Mouse (Mus musculus): ENCODE results near the gene Gm4763. TPM values are rescaled to one million over a fixed set of nuclear protein-coding genes. Genes with fewer than 3 reads are reported as not detected.
"Not testable (repeated sequence)": the region's sequence is repeated elsewhere in the genome, so short reads cannot be mapped to it uniquely, and the experiment has no call there.

The Gm4763 gene
- polyA plus RNA-seq, 1 experiment from 2014 or later: not detected

DNA sequence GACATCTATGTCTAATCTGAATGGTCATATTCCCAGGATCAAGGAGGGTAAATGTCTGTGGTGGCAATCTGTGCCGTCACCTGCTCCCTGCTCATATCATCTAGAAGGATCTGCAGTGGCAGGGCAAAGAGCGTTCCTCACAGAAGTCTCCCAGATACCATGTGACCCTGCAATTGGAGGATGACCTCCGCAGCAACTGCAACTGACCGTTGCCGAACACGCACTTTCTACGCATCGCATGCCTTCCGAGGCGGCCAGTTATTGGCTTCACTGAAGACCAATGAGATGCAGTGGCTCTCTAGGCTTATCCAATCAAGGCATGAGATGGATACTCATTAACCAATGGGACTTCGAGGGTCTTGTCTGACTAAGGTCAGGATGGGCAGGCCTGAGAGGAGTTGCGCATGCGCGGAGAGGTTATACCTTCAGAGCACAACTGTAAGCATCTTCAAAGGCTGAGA, 17.8 kb downstream of the Gm4763 start, which contains the start of gene BC049730:
Gene BC049730 (plus strand): TSS at position 411 of the 461 bp plus-strand sequence.
- Histone ChIP-seq H3K9me3 (ENCODE audit: control insufficient read depth) (no peaks in the 10 kb centered on the region), H3K36me3 (ENCODE audit: control insufficient read depth, insufficient read depth) (no peaks in the 10 kb centered on the region), H3K4me3 (ENCODE audit: low read depth, low read length) (no peak within 1 kb of the TSS), H3K9ac (ENCODE audit: low read depth, low read length) (no peak within 1 kb of the TSS), H3K27ac (ENCODE audit: low read depth, low read length) (no peak within 1 kb of the TSS), H3K4me2 (replicated peaks; ENCODE audit: low read depth) (no peak within 1 kb of the TSS), H3K4me1 (replicated peaks; ENCODE audit: control insufficient read depth, insufficient read depth, low read length) (no peaks in the 10 kb centered on the region), H3K27me3 (replicated peaks; ENCODE audit: control insufficient read depth, insufficient read depth, low read length) (no peaks in the 10 kb centered on the region)
- no peak for TF ChIP-seq CTCF (IDR thresholded peaks at IDR 0.05; ENCODE audit: low read depth)
- ATAC-seq: no peak
- 90% methylated on average over 14 of the region's 14 CpGs for WGBS

DNA sequence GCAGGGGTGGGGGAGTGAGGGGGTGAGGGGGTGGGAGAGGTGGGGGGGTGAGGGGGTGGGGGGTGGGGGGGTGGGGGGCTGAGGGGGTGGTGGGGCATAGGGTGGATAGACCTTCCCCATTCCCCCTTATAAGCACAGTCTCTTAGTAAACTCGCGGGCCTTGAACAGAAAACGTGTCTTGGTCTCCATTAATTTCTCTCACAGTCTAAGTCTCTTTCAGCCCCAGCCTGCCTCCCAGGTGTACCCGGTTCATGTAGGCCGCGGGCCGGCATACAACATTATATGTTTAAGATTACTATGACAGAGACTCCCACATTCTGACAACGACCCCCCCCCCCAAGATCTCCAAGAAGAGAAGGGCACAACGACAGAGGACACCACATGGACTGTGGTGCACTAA, 23.9 kb downstream of the Gm4763 start:
- not testable (repeated sequence) for H3K4me1 ChIP-seq (replicated peaks; ENCODE audit: control insufficient read depth, insufficient read depth, low read length); ATAC-seq
- WGBS: 66% methylated on average over 9 of the region's 9 CpGs

GRCm38 (mm10) chr7:24697891-24698290, 28.8 kb downstream of the Gm4763 start:
- not testable (repeated sequence) for H3K4me3 ChIP-seq (ENCODE audit: low read depth, low read length); H3K4me2 ChIP-seq (replicated peaks; ENCODE audit: low read depth); H3K36me3 ChIP-seq (ENCODE audit: control insufficient read depth, insufficient read depth); H3K4me1 ChIP-seq (replicated peaks; ENCODE audit: control insufficient read depth, insufficient read depth, low read length); H3K27ac ChIP-seq (ENCODE audit: low read depth, low read length); H3K9me3 ChIP-seq (ENCODE audit: control insufficient read depth); H3K9ac ChIP-seq (ENCODE audit: low read depth, low read length); H3K27me3 ChIP-seq (replicated peaks; ENCODE audit: control insufficient read depth, insufficient read depth, low read length); ATAC-seq
- 92% methylated on average over 4 of the region's 4 CpGs for WGBS

More for the DNA sequence above, 23.9 kb downstream of the Gm4763 start:
- not testable (repeated sequence) for H3K36me3 ChIP-seq (ENCODE audit: control insufficient read depth, insufficient read depth); H3K27me3 ChIP-seq (replicated peaks; ENCODE audit: control insufficient read depth, insufficient read depth, low read length); H3K4me2 ChIP-seq (replicated peaks; ENCODE audit: low read depth); H3K4me3 ChIP-seq (ENCODE audit: low read depth, low read length); H3K9me3 ChIP-seq (ENCODE audit: control insufficient read depth); H3K9ac ChIP-seq (ENCODE audit: low read depth, low read length); H3K27ac ChIP-seq (ENCODE audit: low read depth, low read length)

DNA sequence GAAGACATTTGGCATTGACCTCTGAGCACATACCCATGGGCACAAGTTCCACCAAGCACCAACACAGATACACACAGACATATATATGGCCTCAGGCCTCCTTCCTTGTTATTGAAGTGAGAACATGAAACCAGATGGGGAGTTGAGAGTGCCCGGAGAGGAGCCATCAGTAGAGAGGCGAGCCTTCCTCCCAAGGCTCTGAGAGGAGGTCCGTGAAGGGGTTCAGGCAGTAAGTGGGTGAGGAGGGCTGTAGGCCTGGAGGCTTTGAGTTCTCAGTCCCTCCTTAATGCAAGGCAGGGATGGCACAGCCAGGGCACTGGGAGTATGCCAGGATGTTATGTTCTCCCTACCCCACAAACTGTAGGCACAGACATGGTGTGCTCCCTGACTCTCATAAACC, 34.0 kb downstream of the Gm4763 start:
- H3K36me3 ChIP-seq (ENCODE audit: control insufficient read depth, insufficient read depth); H3K27ac ChIP-seq (ENCODE audit: low read depth, low read length): not testable (repeated sequence)
- 81% methylated on average over 3 of the region's 3 CpGs for WGBS

DNA sequence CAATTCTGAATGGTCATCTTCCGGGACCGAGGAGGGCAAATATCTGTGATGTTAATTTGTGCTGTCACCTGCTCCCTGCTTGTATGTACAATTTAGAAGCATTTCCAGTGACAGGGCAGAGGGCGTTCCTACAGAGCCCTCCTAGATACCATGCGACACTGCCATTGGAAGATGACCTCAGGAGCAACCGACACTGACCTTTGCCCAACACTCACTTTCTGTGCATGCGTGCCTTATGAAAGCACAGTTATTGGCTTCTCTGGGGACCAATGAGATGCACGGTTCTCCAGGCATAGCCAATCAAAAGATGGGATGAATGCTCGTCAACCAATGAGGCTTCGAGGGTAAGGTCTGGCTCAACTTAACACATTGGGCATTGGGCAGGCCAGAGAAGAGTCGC, 39.2 kb downstream of the Gm4763 start:
- 89% methylated on average over 10 of the region's 10 CpGs for WGBS
- H3K4me3 ChIP-seq (ENCODE audit: low read depth, low read length); H3K27ac ChIP-seq (ENCODE audit: low read depth, low read length); H3K36me3 ChIP-seq (ENCODE audit: control insufficient read depth, insufficient read depth); H3K9ac ChIP-seq (ENCODE audit: low read depth, low read length); H3K27me3 ChIP-seq (replicated peaks; ENCODE audit: control insufficient read depth, insufficient read depth, low read length); H3K4me2 ChIP-seq (replicated peaks; ENCODE audit: low read depth); H3K9me3 ChIP-seq (ENCODE audit: control insufficient read depth); H3K4me1 ChIP-seq (replicated peaks; ENCODE audit: control insufficient read depth, insufficient read depth, low read length); ATAC-seq: not testable (repeated sequence)

More for the DNA sequence above, 34.0 kb downstream of the Gm4763 start:
- H3K4me1 ChIP-seq (replicated peaks; ENCODE audit: control insufficient read depth, insufficient read depth, low read length); ATAC-seq; H3K27me3 ChIP-seq (replicated peaks; ENCODE audit: control insufficient read depth, insufficient read depth, low read length); H3K4me3 ChIP-seq (ENCODE audit: low read depth, low read length); H3K9me3 ChIP-seq (ENCODE audit: control insufficient read depth); H3K9ac ChIP-seq (ENCODE audit: low read depth, low read length); H3K4me2 ChIP-seq (replicated peaks; ENCODE audit: low read depth): not testable (repeated sequence)

- H3K4me3 ChIP-seq (ENCODE audit: low read depth, low read length); H3K4me1 ChIP-seq (replicated peaks; ENCODE audit: control insufficient read depth, insufficient read depth, low read length); H3K27ac ChIP-seq (ENCODE audit: low read depth, low read length); H3K4me2 ChIP-seq (replicated peaks; ENCODE audit: low read depth); ATAC-seq; H3K27me3 ChIP-seq (replicated peaks; ENCODE audit: control insufficient read depth, insufficient read depth, low read length); H3K9ac ChIP-seq (ENCODE audit: low read depth, low read length); H3K9me3 ChIP-seq (ENCODE audit: control insufficient read depth); H3K36me3 ChIP-seq (ENCODE audit: control insufficient read depth, insufficient read depth): not testable (repeated sequence)
- 74% methylated on average over 7 of the region's 7 CpGs for WGBS
Measured at GRCm38 (mm10) chr7:24684121-24684520, 42.6 kb downstream of the Gm4763 start.

DNA sequence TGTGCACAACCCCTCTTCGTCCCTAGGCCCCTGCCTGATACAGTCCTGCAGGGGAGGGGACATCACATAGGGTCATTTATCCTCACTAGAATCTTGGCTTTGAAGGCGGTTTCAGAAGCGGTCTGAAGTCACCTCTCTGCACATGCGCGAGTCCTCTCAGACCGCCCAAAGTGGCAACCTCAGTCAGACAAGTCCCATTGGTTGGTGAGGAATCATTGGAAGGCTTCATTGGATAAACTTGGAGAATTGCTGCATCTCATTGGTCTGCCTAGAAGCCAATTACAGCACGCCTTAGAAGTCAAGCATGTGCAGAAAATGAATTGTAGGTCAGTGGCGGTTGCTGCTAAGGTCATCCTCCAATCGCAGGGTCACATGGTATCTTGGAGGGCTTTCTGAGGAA, 50.1 kb downstream of the Gm4763 start, which contains the start of gene Tex101:
Gene Tex101 (minus strand): TSS at position 101 of the 400 bp plus-strand sequence.
- TF ChIP-seq CTCF (IDR thresholded peaks at IDR 0.05; ENCODE audit: low read depth): no peak
- Histone ChIP-seq H3K9ac (ENCODE audit: low read depth, low read length) (no peak within 1 kb of the TSS), H3K27ac (ENCODE audit: low read depth, low read length) (no peak within 1 kb of the TSS), H3K4me1 (replicated peaks; ENCODE audit: control insufficient read depth, insufficient read depth, low read length) (no peaks in the 10 kb centered on the region), H3K9me3 (ENCODE audit: control insufficient read depth) (no peaks in the 10 kb centered on the region), H3K4me3 (ENCODE audit: low read depth, low read length) (no peak within 1 kb of the TSS), H3K36me3 (ENCODE audit: control insufficient read depth, insufficient read depth) (no peaks in the 10 kb centered on the region), H3K4me2 (replicated peaks; ENCODE audit: low read depth) (no peak within 1 kb of the TSS), H3K27me3 (replicated peaks; ENCODE audit: control insufficient read depth, insufficient read depth, low read length) (no peaks in the 10 kb centered on the region)
- no peak for ATAC-seq
- WGBS: 86% methylated on average over 9 of the region's 9 CpGs
